Mouse (Mus musculus): ENCODE measurements at regions not wholly inside any gene's neighbourhood (a gene's known extent, or its start where the extent isn't known, plus 50 kb on each side); places are given as distances from the start of the nearest gene placed in this dataset.

- H3K27ac ChIP-seq (ENCODE audit: low read depth, low read length), result no peak overlapping the region
- ATAC-seq, result no peak
- no peak for DNase-seq
These were observed 276.1 kb upstream of the Epha4 start for GRCm38 (mm10) chr1:77790974-77791373.

GRCm38 (mm10) chr1:77754326-77754725 lies 239.4 kb upstream of the Epha4 start:
- Histone ChIP-seq H3K36me3 (ENCODE audit: insufficient read depth) (no peaks in the 10 kb centered on the region), H3K27me3 (ENCODE audit: insufficient read depth, low read length) (no peaks in the 10 kb centered on the region), H3K9ac (no peak overlapping the region), H3K4me3 (ENCODE audit: low read depth, low read length) (no peak overlapping the region), H3K4me1 (ENCODE audit: insufficient read depth) (no peaks in the 10 kb centered on the region), H3K4me2 (ENCODE audit: low read depth) (no peak overlapping the region), H3K9me3 (ENCODE audit: low read length) (no peaks in the 10 kb centered on the region), H3K27ac (ENCODE audit: low read depth, low read length) (no peak overlapping the region)
- WGBS, result 77% methylated on average over 3 of the region's 3 CpGs
- ATAC-seq, result no peak
- DNase-seq, result no peak
- no peak for TF ChIP-seq CTCF (IDR thresholded peaks at IDR 0.05; ENCODE audit: low read depth)

More at GRCm38 (mm10) chr1:77790974-77791373, 276.1 kb upstream of the Epha4 start:
- no peak for TF ChIP-seq CTCF (IDR thresholded peaks at IDR 0.05; ENCODE audit: low read depth)
- H3K4me1 ChIP-seq (ENCODE audit: insufficient read depth), result no peaks in the 10 kb centered on the region
- H3K9me3 ChIP-seq (ENCODE audit: low read length), result no peaks in the 10 kb centered on the region
- 69% methylated on average over 6 of the region's 6 CpGs for WGBS
- no peak overlapping the region for H3K4me3 ChIP-seq (ENCODE audit: low read depth, low read length)
- H3K9ac ChIP-seq, result no peak overlapping the region
- H3K27me3 ChIP-seq (ENCODE audit: insufficient read depth, low read length), result no peaks in the 10 kb centered on the region
- H3K36me3 ChIP-seq (ENCODE audit: insufficient read depth), result no peaks in the 10 kb centered on the region
- H3K4me2 ChIP-seq (ENCODE audit: low read depth), result no peak overlapping the region

GRCm38 (mm10) chr1:77748483-77749465 lies 233.9 kb upstream of the Epha4 start:
- H3K4me2 ChIP-seq (ENCODE audit: low read depth), result no peak overlapping the region
- no peak overlapping the region for H3K9ac ChIP-seq
- no peak for DNase-seq
- no peak overlapping the region for H3K27ac ChIP-seq (ENCODE audit: low read depth, low read length)
- no peaks in the 10 kb centered on the region for H3K27me3 ChIP-seq (ENCODE audit: insufficient read depth, low read length)
- WGBS, result 25% methylated on average over 2 of the region's 2 CpGs
- no peaks in the 10 kb centered on the region for H3K36me3 ChIP-seq (ENCODE audit: insufficient read depth)
- ATAC-seq, result no peak
- no peak for TF ChIP-seq CTCF (IDR thresholded peaks at IDR 0.05; ENCODE audit: low read depth)
- no peak overlapping the region for H3K4me3 ChIP-seq (ENCODE audit: low read depth, low read length)
- H3K9me3 ChIP-seq (ENCODE audit: low read length), result no peaks in the 10 kb centered on the region
- peaks cover 3% of the 10 kb centered on the region; the same call in 1 of the 2 replicates for H3K4me1 ChIP-seq (ENCODE audit: insufficient read depth)

- Histone ChIP-seq H3K9me3 (ENCODE audit: low read length) (no peaks in the 10 kb centered on the region), H3K4me1 (ENCODE audit: insufficient read depth) (no peaks in the 10 kb centered on the region; the same call in 1 of the 2 replicates), H3K36me3 (ENCODE audit: insufficient read depth) (no peaks in the 10 kb centered on the region), H3K27me3 (ENCODE audit: insufficient read depth, low read length) (no peaks in the 10 kb centered on the region), H3K4me2 (ENCODE audit: low read depth) (no peak overlapping the region), H3K27ac (ENCODE audit: low read depth, low read length) (no peak overlapping the region), H3K9ac (no peak overlapping the region), H3K4me3 (ENCODE audit: low read depth, low read length) (no peak overlapping the region)
- ATAC-seq, result peak; percentile 47; the same call in 1 of the 2 replicates
- peak; percentile 32 for DNase-seq
- TF ChIP-seq CTCF (IDR thresholded peaks at IDR 0.05; ENCODE audit: low read depth), result no peak
- 51% methylated on average over 10 of the region's 10 CpGs for WGBS
These were observed 217.2 kb upstream of the Epha4 start for GRCm38 (mm10) chr1:77732099-77732498.

- 87% methylated on average over 2 of the region's 2 CpGs for WGBS
These were observed 212.7 kb upstream of the Epha4 start for GRCm38 (mm10) chr1:77727561-77727960.

GRCm38 (mm10) chr1:77723246-77723645 lies 208.4 kb upstream of the Epha4 start:
- no peak for TF ChIP-seq CTCF (IDR thresholded peaks at IDR 0.05; ENCODE audit: low read depth)
- 85% methylated on average over 8 of the region's 8 CpGs for WGBS
- no peak for ATAC-seq

More at GRCm38 (mm10) chr1:77727561-77727960, 212.7 kb upstream of the Epha4 start:
- no peaks in the 10 kb centered on the region for H3K27me3 ChIP-seq (ENCODE audit: insufficient read depth, low read length)
- H3K4me2 ChIP-seq (ENCODE audit: low read depth), result no peak overlapping the region
- H3K4me3 ChIP-seq (ENCODE audit: low read depth, low read length), result no peak overlapping the region
- DNase-seq, result no peak
- H3K9ac ChIP-seq, result no peak overlapping the region
- no peak for TF ChIP-seq CTCF (IDR thresholded peaks at IDR 0.05; ENCODE audit: low read depth)
- no peak for ATAC-seq
- H3K27ac ChIP-seq (ENCODE audit: low read depth, low read length), result no peak overlapping the region
- no peaks in the 10 kb centered on the region for H3K9me3 ChIP-seq (ENCODE audit: low read length)
- no peaks in the 10 kb centered on the region; the same call in 1 of the 2 replicates for H3K4me1 ChIP-seq (ENCODE audit: insufficient read depth)
- H3K36me3 ChIP-seq (ENCODE audit: insufficient read depth), result no peaks in the 10 kb centered on the region

GRCm38 (mm10) chr1:77720859-77721258 lies 206.0 kb upstream of the Epha4 start:
- DNase-seq, result no peak
- H3K36me3 ChIP-seq (ENCODE audit: insufficient read depth), result no peaks in the 10 kb centered on the region
- H3K27ac ChIP-seq (ENCODE audit: low read depth, low read length), result no peak overlapping the region
- H3K9ac ChIP-seq, result no peak overlapping the region
- no peaks in the 10 kb centered on the region for H3K9me3 ChIP-seq (ENCODE audit: low read length)
- no peak for TF ChIP-seq CTCF (IDR thresholded peaks at IDR 0.05; ENCODE audit: low read depth)
- no peaks in the 10 kb centered on the region for H3K4me1 ChIP-seq (ENCODE audit: insufficient read depth)
- no peak for ATAC-seq
- no peak overlapping the region for H3K4me3 ChIP-seq (ENCODE audit: low read depth, low read length)
- WGBS, result 100% methylated on average over 1 of the region's 1 CpGs
- no peaks in the 10 kb centered on the region for H3K27me3 ChIP-seq (ENCODE audit: insufficient read depth, low read length)
- no peak overlapping the region for H3K4me2 ChIP-seq (ENCODE audit: low read depth)

More at GRCm38 (mm10) chr1:77723246-77723645, 208.4 kb upstream of the Epha4 start:
- Histone ChIP-seq H3K36me3 (ENCODE audit: insufficient read depth) (no peaks in the 10 kb centered on the region), H3K9ac (no peak overlapping the region), H3K27ac (ENCODE audit: low read depth, low read length) (no peak overlapping the region), H3K27me3 (ENCODE audit: insufficient read depth, low read length) (no peaks in the 10 kb centered on the region), H3K4me2 (ENCODE audit: low read depth) (no peak overlapping the region), H3K9me3 (ENCODE audit: low read length) (no peaks in the 10 kb centered on the region), H3K4me1 (ENCODE audit: insufficient read depth) (no peaks in the 10 kb centered on the region), H3K4me3 (ENCODE audit: low read depth, low read length) (no peak overlapping the region)
- DNase-seq, result no peak

Measured in forebrain, postnatal 0 days (tissue).